Mouse (Mus musculus) yolk sac, embryonic 10.5 days (tissue): ENCODE results near the gene Wbp2.
A peak's percentile ranks its signal among the peaks of the same experiment; 100 is the strongest.
"Not testable (repeated sequence)": the region's sequence is repeated elsewhere in the genome, so short reads cannot be mapped to it uniquely, and the experiment has no call there.

Source experiments
- DNase-seq: peaks from one replicate; pipeline ENCODE4 v3.0.0-alpha.2; 2017; ENCODE audit warnings: low spot score

Wbp2 gene

DNA sequence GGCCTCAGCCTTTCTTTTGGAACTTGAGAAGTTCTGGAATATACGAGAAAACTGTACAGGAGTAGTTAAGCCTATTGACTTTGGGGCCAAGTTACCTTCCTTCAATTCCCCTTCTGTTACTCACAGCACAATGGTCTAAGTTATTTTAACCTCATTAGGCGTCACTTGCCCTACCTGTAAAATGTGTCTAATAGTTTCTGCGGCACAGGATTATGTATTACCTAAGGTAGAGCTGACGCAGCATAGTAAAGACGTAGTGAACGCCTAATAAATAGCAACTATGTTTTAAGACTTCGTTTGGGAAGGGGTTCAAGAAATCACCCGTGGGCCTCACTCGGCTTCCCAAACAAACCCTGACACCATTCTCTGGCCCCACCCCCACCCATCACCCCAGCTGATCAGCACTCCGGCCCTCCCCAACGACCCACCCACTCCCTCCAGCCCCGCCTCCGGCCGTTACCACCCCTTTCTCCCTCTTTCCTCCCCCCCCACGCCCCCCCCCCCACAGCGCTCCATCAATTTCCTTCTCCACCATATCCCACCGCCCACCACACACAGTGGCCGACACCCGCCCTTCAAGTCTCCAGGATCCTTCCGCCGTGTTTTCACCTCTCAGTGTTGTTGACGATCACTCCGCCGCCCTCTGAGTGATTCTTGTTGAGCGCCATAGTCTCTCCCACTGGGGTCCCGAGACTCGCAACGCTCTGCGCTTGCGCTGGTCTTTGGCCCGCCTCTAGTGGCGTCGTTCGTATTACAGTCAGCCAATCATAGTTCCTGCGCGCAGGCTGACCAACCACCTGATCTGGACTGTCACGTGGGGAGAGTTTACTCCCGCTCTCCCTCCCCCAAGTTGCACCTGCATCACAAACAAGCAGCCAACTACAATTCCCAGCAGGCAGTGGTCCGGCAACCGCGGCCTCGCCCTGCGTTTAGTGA lies at the start of gene Wbp2:
Wbp2 (minus strand) TSS at position 738 of the 936 bp plus-strand sequence.
- peak; percentile 99 for DNase-seq

DNA sequence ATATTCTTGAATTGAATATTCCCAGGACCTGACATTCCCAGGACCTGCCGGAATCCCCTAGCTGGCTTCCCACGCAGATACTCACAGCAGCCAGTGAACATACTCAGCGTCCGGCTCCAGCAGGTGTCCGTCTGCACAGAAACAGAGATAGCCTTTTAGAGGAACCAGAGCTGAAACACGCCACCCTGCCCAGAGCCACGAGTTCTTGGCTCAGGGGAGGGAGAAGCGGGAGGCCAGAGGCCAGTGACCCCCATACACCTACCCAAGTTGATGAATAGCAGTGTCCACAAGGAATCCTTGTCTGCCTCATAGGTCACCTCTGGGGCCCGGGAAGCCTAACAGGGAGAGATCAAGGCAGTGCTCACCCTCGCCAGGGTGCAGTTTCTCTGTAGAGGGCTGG lies 47.4 kb upstream of the Wbp2 start:
- no peak for DNase-seq

DNA sequence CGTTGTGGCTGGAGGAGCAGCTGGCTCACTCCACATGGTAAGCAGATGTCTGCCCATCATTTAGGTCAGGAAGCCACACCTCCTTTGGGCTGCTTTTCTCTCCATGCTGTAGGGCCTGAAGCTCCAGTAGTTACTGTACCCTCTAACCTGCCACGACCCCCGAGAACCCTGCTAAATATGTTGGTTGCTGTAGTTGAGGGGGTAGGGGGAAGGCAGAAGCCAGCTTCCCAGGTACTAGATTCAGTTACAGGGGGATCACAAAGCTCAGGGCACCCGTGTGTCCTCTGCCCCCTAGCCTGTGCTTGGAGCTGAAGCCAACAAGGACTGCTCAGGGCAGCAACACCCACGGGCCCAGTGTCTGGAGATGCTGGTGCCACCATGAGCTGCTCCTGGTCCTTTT lies 46.7 kb upstream of the Wbp2 start:
- DNase-seq = no peak

DNA sequence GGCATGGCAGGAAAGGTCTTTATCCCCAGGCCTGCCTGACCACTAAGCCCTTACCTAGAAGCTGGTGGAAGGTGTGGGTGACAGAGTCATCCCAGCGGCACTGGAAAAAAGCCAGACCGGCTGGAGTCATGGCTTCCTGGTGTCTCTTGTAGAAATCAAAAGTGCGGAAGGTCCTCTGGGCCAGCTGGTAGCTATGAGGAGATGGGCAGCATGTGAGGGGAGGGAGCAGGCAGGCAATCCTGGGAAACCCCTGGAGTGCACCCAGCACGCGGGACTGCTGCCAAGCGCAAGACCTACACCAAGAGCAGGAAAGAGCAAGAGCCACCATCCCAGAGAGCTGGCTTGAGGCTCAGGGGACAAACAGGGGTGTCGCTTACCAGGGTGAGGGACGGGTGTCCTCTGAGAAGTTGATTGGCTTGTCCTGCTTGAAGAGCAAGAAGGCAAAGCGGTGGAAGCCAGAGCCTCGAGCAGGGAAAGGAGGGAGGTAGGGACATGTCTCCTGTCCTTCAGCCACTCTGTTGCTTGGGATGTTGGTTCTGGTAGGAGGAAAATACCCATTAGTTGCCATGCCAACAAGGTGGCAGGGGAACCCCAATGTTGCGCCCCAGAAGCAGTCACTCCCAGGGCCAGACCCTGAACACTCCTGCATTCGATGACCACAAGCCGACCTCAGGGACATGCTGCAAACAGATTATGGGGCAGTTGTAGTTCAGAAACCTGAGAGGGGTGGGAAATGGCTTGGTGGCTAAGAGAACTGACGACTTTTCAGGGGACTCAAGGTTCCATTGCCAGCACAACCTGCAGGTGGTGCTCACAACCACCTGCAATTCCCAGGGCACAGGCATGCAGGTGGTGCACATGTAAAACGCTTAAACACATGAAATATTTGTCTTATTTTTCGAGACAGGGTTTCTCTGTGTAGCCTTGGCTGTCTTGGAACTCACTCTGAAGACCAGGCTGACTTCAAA lies 45.9 kb upstream of the Wbp2 start:
- no peak for DNase-seq

DNA sequence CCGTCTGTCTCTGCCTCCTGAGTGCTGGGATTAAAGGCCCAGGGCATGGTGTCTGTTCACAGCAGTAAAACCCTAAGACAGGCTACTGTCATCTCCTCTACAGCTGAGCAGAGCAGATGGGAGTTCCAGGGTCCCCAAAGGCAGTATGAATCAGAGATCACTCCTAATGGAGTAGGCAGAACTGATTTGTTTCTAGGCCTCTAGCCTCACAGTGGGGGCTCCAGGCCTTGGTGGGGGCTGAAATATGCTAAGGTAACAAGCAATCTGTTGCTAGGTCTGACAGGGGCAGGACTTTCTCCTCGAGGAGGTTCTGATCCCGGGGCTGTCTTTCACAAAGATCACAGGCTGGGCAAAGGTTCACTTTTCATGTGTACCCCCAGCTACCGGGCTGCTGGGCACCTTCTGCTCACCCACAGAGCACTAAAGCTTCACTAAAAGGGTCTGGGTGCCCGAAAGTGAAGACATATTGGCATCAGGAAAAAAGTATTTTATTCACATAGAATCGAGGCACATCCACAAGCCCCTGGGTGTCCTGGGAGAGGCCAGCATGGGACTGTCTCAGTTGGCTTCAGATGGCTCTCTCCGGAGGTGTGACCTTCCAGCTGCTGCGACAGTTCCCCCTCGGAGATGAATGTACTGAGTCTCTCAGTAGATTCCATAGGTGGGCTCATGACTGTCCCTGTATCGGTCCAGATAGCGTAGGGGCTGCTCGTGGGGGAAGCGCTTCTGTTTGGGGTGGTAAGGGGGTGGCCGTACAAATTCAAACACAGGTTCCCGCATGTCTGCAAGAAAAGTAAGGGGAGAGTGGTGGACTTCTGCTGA lies 44.8 kb upstream of the Wbp2 start:
- no peak for DNase-seq

DNA sequence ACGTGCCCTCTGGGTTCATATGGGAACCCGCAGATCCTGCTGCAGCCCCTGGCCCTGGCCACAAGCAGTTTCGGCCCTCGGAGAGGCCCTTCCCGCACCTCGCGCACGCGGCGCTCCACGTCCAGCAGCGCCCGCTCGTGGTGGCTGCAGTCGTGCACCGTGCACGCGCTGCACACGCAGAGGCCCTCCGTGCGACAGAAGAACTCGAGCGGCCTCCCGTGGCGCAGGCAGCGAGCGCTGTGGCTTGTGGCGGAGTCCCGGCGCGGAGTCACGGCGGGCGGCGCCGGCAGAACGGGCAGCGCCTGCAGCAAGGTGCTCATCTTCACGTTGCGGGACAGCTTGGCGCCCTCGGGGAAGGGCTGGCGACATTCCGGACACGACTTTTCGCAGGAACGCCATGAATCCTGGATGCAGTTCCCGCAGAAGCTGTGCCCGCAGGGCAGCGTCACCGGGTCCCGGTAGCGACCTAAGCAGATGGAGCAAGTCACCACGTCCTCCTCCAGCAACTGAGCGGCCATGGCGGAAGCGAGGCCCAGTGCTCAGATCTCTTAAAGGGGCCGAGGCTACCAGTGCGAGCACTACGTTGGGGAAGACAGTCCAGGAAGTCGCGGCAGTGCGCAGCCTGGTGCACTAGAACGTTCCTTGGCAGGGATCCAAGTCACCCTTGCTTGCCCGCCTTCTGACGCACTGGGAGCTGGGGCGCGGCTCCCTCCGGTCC lies 43.9 kb upstream of the Wbp2 start, which contains the start of gene Trim65:
Trim65 (minus strand) TSS at position 641 of the 718 bp plus-strand sequence.
- peak; percentile 86 for DNase-seq

DNA sequence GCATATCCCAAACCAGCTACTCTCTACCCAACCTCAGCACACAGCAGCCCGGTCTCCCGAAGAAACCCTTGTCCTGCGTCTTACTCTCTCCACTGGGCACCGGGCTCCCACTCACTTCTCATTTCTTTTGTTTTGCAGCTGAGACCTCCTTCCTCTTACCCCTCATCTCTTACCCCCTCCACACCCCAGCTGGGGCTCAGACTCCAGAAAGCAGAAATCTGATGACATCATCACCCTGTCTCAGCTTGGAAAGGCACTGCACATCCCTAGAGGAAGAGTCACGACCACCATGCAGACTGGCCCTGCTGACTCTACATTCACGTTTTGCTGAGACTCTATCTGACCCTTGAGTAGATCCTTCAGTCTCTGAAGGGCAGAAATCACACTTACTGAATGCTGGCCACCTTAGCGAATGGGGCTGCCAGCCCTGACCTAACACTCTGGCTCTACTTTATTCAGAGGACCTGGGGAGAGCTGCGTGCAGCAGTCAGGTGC lies 43.2 kb upstream of the Wbp2 start:
- DNase-seq = no peak

DNA sequence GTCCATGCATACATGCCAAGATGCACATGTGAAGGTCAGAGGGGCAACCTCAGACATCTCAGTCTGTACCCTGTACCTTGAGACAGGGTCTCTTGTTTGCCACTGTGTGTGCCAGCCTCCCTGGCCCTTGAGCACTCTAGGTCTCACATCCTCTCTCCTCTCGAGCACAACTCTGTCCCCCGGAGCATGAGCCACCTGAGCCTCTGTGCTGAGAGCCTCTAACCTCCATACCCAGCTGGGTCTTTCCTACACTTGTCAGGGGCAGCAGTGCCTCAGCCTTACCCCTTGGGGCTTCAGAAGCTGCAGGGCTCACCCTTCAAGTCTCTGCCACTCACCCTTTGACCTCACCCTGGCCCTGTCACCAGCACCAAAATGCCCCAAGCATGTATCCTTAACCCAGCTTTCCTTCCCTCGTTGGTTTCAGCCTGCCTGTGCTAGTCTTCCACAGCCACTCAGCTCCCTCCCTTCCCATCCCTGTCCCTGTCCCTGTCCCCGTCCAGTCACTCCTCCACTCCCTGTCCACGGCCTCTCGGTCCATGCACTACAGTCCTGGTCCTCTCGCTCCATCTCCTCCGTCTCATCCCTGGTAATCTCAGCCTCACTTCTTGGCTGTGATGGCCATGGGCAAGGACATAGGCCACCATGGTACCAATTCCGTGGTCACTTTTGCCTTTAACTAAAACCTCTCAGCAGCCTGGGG lies 42.4 kb upstream of the Wbp2 start:
- DNase-seq = no peak

DNA sequence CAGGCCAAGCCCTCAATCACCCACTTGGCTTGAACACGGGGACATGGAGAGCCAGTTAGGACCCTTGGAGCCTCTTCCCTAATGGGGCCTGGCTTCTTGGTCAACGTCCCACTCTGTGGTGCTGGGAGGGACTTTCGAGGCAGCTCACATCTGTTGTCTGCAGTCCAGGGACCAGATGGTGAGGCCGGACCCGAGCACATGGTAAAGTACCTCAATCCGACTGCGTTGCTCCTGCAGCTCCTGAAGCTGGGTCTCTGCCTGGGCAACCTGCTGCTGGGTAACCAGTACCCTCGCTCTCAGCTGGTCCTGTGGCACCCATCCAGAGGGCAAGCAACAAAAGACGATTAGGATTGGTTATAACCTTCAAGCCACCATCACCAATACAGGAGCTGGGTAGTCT lies 41.2 kb upstream of the Wbp2 start:
- no peak for DNase-seq

DNA sequence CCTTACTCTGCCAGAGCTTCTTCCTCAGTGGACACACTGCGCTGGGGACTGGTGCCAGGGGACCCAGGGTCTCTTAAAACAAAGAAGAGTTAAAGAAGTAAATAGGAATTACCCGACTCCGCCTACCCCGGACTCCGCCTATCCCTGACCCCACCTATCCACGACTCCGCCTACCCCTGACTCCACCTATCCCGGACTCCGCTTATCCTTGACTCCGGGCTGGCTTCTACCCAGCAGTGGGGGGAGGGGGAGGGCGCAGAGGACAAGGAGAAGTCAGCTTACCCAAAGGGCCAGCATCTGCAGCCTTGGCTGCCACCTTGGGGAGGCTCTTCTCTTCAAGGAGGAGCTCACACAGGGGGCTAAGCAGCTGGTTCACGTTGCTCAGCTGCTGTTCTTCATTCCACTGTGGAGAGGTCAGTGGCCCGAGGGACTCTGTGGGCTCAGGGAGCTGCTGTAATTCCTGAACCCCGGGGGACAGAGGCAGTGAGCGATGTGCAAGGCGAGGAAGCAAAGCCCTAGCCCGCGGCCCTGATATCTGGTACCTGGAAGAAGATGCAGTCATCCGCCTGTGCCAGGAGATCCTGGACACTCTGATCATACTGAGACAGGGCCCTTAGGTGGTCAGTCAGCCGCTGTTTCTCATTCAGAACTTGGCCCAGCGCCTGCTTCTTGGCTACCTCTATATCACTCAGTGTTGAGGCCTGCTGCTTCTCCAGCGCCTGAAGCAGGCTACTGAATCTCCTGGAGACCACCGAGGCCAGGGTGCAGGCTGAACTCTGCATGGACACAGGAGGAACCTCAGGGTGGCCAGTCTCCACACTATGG lies 40.6 kb upstream of the Wbp2 start, which contains the start of gene Trim47:
Trim47 (minus strand) TSS at position 55 of the 825 bp plus-strand sequence.
- peak; percentile 73 for DNase-seq

DNA sequence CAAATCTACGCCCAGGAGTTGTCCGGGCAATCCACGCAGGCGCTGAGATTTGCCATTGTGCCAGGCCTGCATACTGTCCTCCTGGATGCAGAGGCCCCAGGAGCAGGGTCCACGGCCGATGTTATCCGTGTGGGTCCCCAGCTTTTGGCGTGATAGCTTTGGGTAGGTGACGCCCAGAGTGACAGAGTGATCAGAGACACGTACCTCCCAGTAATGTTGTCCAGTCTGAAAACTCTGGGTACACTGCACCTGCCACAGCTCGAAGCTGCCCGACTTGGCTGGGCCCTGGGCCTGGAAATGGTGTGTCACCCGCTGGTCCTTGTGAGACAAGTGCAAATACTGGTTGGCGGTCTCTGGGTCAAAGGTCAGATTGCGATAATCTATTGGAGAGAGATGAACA lies 39.5 kb upstream of the Wbp2 start:
- DNase-seq = no peak

DNA sequence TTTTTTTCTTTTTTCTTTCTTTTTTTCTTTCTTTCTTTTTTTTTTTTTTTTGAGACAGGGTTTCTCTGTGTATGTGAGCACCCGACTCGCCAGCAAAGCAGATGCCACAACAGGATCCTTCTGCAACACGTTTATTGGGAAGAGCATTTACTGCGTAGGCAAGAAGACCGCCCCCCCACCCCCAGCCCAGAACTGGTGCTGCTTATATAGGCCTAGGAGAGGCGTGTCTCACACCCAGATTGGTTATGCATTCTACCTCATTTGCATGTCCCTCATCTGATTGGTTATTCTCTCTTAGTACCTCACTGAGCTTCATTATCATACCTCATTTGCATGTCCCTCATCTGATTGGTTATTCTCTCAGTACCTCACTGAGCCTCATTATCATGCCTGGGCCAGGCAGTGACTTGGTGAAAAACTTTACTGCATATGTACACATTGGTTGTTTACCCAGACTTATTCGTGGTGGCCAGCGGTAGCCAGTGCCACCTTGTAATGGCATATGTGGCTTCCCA lies 35.0 kb upstream of the Wbp2 start:
- DNase-seq = not testable (repeated sequence)

DNA sequence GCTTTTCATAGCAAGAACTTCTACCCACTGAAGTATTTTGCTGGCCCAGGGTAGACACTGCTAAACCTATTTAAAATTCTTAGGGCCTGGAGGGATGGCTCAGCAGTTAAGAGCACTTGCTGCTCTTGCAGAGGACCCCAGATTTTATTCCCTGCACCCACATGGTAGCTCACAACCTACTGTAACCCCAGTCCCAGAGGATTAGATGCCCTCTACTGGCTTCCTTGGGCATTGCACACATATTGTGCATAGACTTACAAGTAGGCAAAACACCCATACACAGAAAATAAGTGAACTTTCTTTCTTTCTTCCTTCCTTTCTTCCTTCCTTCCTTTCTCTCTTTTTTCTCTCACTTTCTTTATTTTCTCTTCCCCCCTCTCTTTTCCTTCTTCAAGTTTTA lies 31.0 kb upstream of the Wbp2 start:
- no peak for DNase-seq

DNA sequence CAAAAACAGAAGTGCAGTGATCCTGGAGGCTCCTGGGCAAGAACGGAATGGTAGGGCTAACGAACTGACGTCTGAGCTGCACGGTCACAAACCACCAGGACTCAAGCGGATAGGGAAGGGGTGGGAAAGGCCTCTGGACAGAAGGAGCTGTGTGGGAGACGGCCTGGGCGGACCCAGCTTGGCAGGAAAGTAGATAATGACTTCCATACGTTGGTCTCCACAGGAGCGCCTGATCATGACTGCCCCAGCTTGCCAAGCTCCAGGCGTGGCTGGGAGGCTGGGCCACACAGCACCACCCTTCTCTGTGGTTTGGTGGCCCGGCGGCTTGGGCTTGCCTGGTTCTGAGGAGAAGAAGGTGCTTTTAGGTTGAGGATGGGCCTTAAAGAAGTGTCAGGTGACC lies 30.4 kb upstream of the Wbp2 start:
- DNase-seq = no peak

DNA sequence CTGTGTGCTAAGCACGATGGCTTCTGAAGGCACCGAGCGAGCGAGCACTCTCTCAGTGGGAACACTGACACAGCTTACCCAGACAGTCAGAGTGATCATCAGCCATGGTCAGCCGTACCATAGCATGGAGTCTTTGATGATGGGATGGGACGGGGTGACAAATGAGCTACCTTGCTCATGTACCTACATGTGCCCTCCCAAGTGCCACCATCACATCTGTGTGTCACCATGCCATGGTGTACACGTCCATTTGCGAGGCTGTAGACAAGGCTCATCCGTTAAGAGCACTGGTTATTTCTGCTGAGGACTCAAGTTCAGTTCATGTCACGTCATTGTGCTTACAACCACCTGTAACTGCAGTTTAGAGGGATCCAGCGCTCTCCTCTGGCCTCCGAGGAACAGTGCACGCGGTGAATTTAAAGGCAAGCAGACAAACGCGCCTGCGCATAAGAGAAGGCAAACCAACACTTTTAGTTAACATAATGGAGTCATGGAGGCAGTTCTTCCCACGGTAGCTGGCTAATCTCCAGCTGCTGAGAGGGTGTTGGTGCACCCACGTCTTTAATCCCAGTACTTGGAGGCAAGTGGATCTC lies 24.9 kb upstream of the Wbp2 start:
- no peak for DNase-seq

DNA sequence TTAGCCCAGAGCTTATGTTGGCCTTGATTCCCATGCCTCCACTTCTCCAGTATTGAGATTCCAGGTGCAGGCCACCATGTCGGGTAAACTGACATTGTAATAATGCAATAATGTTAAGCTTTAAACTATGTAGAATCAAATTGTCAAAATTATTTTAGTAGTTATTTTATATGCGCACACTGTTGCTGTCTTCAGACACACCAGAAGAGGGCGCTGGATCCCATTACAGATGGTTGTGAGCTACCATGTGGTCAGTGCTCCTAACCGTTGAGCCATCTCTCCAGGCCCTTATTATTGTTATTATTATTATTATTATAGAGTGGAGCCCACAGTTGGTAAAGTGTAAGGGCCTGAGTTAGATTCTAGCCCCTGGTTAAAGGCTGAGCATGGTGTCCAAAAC lies 24.3 kb upstream of the Wbp2 start:
- DNase-seq = no peak

DNA sequence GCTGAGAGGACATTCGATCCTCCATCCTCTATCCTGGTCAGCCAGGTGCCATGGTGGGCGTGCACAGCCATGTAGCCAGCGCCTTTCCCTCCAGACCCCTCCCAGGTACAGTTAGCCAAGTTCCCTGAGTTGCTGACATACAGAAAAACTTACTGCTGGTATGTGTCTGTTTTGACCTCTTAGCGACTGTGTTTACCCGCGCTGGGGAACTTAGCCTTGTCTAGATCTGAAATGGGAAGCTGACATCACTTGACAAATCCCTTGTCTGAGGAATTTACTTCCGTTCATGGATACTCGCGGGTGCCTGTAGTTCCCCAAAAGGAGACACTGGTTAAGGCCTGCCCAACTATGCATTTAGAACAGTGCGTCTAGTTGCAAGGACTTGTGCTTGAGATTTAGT lies 23.7 kb upstream of the Wbp2 start:
- no peak for DNase-seq

DNA sequence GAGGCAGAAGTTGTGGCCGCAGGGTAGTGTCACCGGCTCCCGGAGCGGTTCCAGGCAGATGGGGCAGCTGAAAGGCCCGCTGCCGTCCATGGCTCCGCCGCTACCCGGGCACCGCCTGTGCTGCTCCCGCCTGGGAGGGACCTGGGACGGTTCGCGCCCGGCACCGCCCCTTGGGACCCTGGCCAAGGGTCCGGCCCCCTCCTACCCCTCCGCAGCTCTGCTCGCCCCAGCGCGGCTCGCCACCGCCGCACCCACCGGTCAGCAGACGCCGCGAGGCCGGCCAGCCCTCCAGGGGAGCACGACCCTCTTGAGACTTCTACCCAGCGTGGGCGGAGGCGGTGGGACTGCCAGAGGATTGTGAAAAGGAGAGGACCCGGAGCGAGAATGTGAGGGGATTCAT lies 23.3 kb upstream of the Wbp2 start:
- peak; percentile 54 for DNase-seq
